Mouse (Mus musculus) intestine, postnatal 0 days (tissue): ENCODE results near the gene Fam229b. TPM values are rescaled to one million over a fixed set of nuclear protein-coding genes. Genes with fewer than 3 reads are reported as not detected.
A peak's percentile ranks its signal among the peaks of the same experiment; 100 is the strongest.

ENCODE experiments used
- ATAC-seq: fragments of 200-750 bp; cut with Nextera tagmentation; 2 replicates; pipeline ENCODE4 v1.8.0; 2017; ENCODE audit warnings: mild to moderate bottlenecking, moderate TSS enrichment, moderate library complexity
- H3K27ac ChIP-seq: fragments of 300-500 bp; sonication (generic); 2 replicates; pipeline ENCODE4 v1.5.1; 2014; ENCODE audit warnings: mild to moderate bottlenecking, low read depth, low read length, moderate library complexity
- H3K27me3 ChIP-seq: fragments of 300-500 bp; sonication (generic); replicated peaks from 2 replicates; pipeline ENCODE4 v1.6.1; 2014; ENCODE audit warnings: low read length, mixed read lengths; ENCODE audit not compliant: control insufficient read depth, insufficient read depth
- H3K36me3 ChIP-seq: fragments of 300-500 bp; sonication (generic); 2 replicates; pipeline ENCODE4 v1.6.1; 2014; ENCODE audit warnings: mild to moderate bottlenecking, moderate library complexity; ENCODE audit not compliant: control insufficient read depth, insufficient read depth
- H3K4me1 ChIP-seq: fragments of 300-500 bp; sonication (generic); replicated peaks from 2 replicates; pipeline ENCODE4 v1.6.1; 2014; ENCODE audit warnings: antibody characterized with exemption, low read length, mixed read lengths; ENCODE audit not compliant: control insufficient read depth, insufficient read depth
- H3K4me2 ChIP-seq: fragments of 300-500 bp; sonication (generic); replicated peaks from 2 replicates; pipeline ENCODE4 v1.6.1; 2014; ENCODE audit warnings: low read depth, mild to moderate bottlenecking, moderate library complexity
- H3K4me3 ChIP-seq: fragments of 300-500 bp; sonication (generic); 2 replicates; pipeline ENCODE4 v1.5.1; 2014; ENCODE audit warnings: low read depth, low read length
- H3K9ac ChIP-seq: fragments of 300-500 bp; sonication (generic); 2 replicates; pipeline ENCODE4 v1.6.1; 2014; ENCODE audit warnings: mild to moderate bottlenecking, low read depth, low read length
- H3K9me3 ChIP-seq: fragments of 300-500 bp; sonication (generic); 2 replicates; pipeline ENCODE4 v1.6.1; 2016; ENCODE audit warnings: mixed run types; ENCODE audit not compliant: control insufficient read depth
- CTCF ChIP-seq: sonication (generic); IDR thresholded peaks from 2 replicates; pipeline ENCODE4 v1.5.1; 2016; ENCODE audit warnings: low read depth, mild to moderate bottlenecking, control low read depth, antibody characterized with exemption, moderate library complexity
- WGBS: fragments of 180-500 bp; shearing (Covaris S2); extraction: QIAGEN DNeasy Blood & Tissue Kit; methylation state at CpG from one replicate; pipeline ENCODE4 v1.1.7; 2014; 5-methylcytosine and 5-hydroxymethylcytosine counted together
- polyA plus RNA-seq: library from polyadenylated mRNA; unstranded; fragments of >200 nt; fragmentation: Nextera tagmentation; extraction: Ambion mirVana; gene quantifications from 2 replicates; pipeline ENCODE4 v1.2.1, GENCODE M21; 2015

The Fam229b gene
- polyA plus RNA-seq, result 2.6 and 3.7 TPM in 2 replicates

GRCm38 (mm10) chr10:39133462-39134310 lies at the start of gene Fam229b, which contains the start of gene Tube1:
TSS of gene Fam229b (minus strand) at chr10:39133914.
TSS of gene Tube1 (plus strand) at chr10:39133976.
- no peak within 1 kb of the TSS for H3K27ac ChIP-seq
- H3K4me1 ChIP-seq, result 0 out of 2 replicates have a peak, but pooled peaks cover 2% of the 10 kb centered on the region
- peak; percentile 95 for ATAC-seq
- no peaks in the 10 kb centered on the region for H3K27me3 ChIP-seq
- peak within 1 kb of the TSS; percentile 62 for H3K9ac ChIP-seq
- peaks cover 5% of the 10 kb centered on the region for H3K36me3 ChIP-seq
- peak within 1 kb of the TSS; percentile 93 for H3K4me2 ChIP-seq
- peak within 1 kb of the TSS; percentile 69 for H3K4me3 ChIP-seq
- H3K9me3 ChIP-seq, result no peaks in the 10 kb centered on the region
- 0 out of 2 replicates have a peak, but pooled peaks have one; percentile 4 for TF ChIP-seq CTCF
- 3% methylated on average over 47 of the region's 47 CpGs for WGBS

GRCm38 (mm10) chr10:39176981-39177380 lies 43.3 kb upstream of the Fam229b start:
- Histone ChIP-seq H3K4me1 (no peaks in the 10 kb centered on the region), H3K4me2 (no peak overlapping the region), H3K9me3 (no peaks in the 10 kb centered on the region), H3K9ac (no peak overlapping the region), H3K4me3 (no peak overlapping the region), H3K27me3 (no peaks in the 10 kb centered on the region), H3K27ac (no peak overlapping the region), H3K36me3 (no peaks in the 10 kb centered on the region)
- no peak for ATAC-seq
- 57% methylated on average over 5 of the region's 5 CpGs for WGBS
- no peak for TF ChIP-seq CTCF

DNA sequence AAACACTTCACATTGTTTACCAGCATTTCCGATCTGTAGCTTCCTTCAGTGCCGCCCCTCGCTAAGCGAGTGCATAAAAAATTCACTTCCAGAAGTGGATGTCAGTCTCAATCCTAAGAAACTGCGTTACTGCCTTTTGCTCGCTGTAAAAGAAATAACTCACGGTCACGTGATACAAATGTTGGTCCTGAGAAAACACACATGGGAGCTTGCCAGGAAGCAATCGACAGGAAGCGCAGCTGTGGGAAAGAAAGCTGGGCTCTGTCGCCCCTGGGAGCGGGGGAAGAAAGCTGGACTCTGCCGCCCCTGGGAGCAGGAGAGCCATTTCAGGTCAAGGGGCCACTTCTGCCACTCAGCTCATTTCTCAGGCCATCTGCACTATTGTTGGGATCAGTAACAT lies 39.4 kb upstream of the Fam229b start:
- Histone ChIP-seq H3K36me3 (no peaks in the 10 kb centered on the region), H3K9ac (no peak overlapping the region), H3K27me3 (no peaks in the 10 kb centered on the region), H3K4me2 (peak overlapping the region; percentile 43), H3K4me3 (no peak overlapping the region), H3K27ac (no peak overlapping the region), H3K4me1 (no peaks in the 10 kb centered on the region), H3K9me3 (no peaks in the 10 kb centered on the region)
- no peak for ATAC-seq
- 44% methylated on average over 13 of the region's 13 CpGs for WGBS
- TF ChIP-seq CTCF, result no peak

GRCm38 (mm10) chr10:39172540-39172931 lies 38.8 kb upstream of the Fam229b start:
- no peak for TF ChIP-seq CTCF
- peak overlapping the region; percentile 43; the same call in 1 of the 2 replicates for H3K4me2 ChIP-seq
- WGBS, result 74% methylated on average over 6 of the region's 6 CpGs
- no peak overlapping the region for H3K27ac ChIP-seq
- H3K27me3 ChIP-seq, result no peaks in the 10 kb centered on the region
- ATAC-seq, result no peak
- H3K9ac ChIP-seq, result no peak overlapping the region
- no peak overlapping the region for H3K4me3 ChIP-seq
- no peaks in the 10 kb centered on the region for H3K36me3 ChIP-seq
- H3K9me3 ChIP-seq, result no peaks in the 10 kb centered on the region
- H3K4me1 ChIP-seq, result no peaks in the 10 kb centered on the region

DNA sequence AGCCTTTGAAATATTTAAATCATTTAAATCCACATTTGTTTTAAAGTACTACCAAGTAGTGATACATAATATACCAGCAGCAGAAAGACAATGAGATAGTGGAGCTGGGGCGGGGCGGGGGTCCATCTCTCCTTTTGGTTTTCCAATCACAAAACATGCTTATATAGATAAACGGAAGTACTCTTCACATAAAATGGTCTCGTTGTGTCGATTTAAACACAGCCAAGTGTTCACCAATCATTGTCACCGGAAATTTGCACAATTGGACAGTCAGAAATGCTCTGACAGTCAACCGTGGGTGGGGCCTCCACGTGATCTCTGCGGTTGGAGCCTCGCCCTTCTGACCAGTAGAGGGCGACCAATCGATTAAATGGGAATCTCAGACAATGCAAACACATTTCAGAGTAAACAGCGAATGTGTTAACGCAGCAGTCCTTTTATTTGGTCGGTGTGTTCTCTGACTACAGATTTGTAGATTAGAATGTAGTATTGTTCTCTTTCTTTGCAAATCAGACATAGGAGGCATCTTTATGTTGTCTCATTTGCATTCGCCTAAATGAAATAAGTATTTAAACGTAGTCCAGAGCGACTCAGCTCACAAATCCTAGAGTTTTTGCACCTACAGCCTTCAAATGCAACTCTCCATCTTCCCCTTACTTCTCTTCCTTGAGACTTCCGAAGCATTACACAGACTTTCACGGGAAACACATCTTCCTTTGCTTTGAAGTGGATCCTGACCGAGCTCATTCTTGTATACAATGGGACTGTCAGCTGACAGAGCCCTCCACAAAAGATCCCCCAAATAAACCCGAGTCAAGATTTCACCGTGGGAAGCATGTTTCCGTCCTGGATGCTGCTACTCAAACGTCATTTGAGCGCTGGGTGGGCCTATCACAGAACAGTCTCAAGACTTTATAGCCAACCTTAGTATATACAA lies 38.2 kb upstream of the Fam229b start:
- Histone ChIP-seq H3K36me3 (no peaks in the 10 kb centered on the region), H3K4me1 (no peaks in the 10 kb centered on the region), H3K9ac (no peak overlapping the region), H3K27ac (peak overlapping the region; percentile 64), H3K4me3 (peak overlapping the region; percentile 50), H3K27me3 (no peaks in the 10 kb centered on the region), H3K4me2 (peak overlapping the region; percentile 87), H3K9me3 (no peaks in the 10 kb centered on the region)
- peak; percentile 85 for ATAC-seq
- TF ChIP-seq CTCF, result peak; percentile 87
- WGBS, result 16% methylated on average over 26 of the region's 26 CpGs

GRCm38 (mm10) chr10:39171134-39171533 lies 37.4 kb upstream of the Fam229b start:
- no peak overlapping the region for H3K9ac ChIP-seq
- peak overlapping the region; percentile 50 for H3K4me3 ChIP-seq
- peak overlapping the region; percentile 64 for H3K27ac ChIP-seq
- peak overlapping the region; percentile 87 for H3K4me2 ChIP-seq
- H3K27me3 ChIP-seq, result no peaks in the 10 kb centered on the region
- H3K36me3 ChIP-seq, result no peaks in the 10 kb centered on the region
- peak; percentile 98 for TF ChIP-seq CTCF
- H3K4me1 ChIP-seq, result no peaks in the 10 kb centered on the region
- no peaks in the 10 kb centered on the region for H3K9me3 ChIP-seq
- ATAC-seq, result peak; percentile 93
- WGBS, result under 1% methylated on average over 19 of the region's 19 CpGs
